Mouse (Mus musculus) testis, adult 2 months (tissue): ENCODE measurements around the gene Adgrf1. TPM values are rescaled to one million over a fixed set of nuclear protein-coding genes. Genes with fewer than 3 reads are reported as not detected.

Experiments
- H3K27ac ChIP-seq: fragments of 200-500 bp; 2 replicates; pipeline ENCODE4 v1.5.1; 2012; ENCODE audit warnings: low read depth, low read length; ENCODE audit not compliant: control insufficient read depth, insufficient read depth
- H3K27me3 ChIP-seq: fragments of 200-500 bp; 2 replicates; pipeline ENCODE4 v1.6.1; 2012; ENCODE audit warnings: mild to moderate bottlenecking, low read length, moderate library complexity; ENCODE audit not compliant: control insufficient read depth, insufficient read depth
- H3K36me3 ChIP-seq: fragments of 200-500 bp; 2 replicates; pipeline ENCODE4 v1.6.1; 2012; ENCODE audit warnings: mild to moderate bottlenecking, low read length; ENCODE audit not compliant: control insufficient read depth, insufficient read depth
- H3K4me1 ChIP-seq: fragments of 200-500 bp; 2 replicates; pipeline ENCODE4 v1.6.1; 2012; ENCODE audit warnings: low read length; ENCODE audit not compliant: control insufficient read depth, insufficient read depth
- H3K4me3 ChIP-seq: fragments of 200-500 bp; 2 replicates; pipeline ENCODE4 v1.5.1; 2012; ENCODE audit warnings: low read depth, mild to moderate bottlenecking, low read length, moderate library complexity, mixed read lengths; ENCODE audit not compliant: control insufficient read depth
- CTCF ChIP-seq: fragments of 200-500 bp; IDR thresholded peaks from 2 replicates; pipeline ENCODE4 v1.5.1; 2012; ENCODE audit warnings: low read depth, mild to moderate bottlenecking, inconsistent platforms, low read length, moderate library complexity; ENCODE audit not compliant: control insufficient read depth, insufficient read depth, insufficient replicate concordance
- POLR2A ChIP-seq: fragments of 200-500 bp; IDR thresholded peaks from 2 replicates; pipeline ENCODE4 v1.6.1; 2012; ENCODE audit warnings: low read depth, mild to moderate bottlenecking, inconsistent platforms, low read length, moderate library complexity; ENCODE audit not compliant: control insufficient read depth
- polyA plus RNA-seq: library from polyadenylated mRNA; depleted of rRNA; stranded (reverse); fragments of >200 nt; gene quantifications from 2 replicates; pipeline ENCODE4 v1.2.3, GENCODE M21; 2012

Gene Adgrf1
- polyA plus RNA-seq, 1 experiment, result 0.09 TPM

DNA sequence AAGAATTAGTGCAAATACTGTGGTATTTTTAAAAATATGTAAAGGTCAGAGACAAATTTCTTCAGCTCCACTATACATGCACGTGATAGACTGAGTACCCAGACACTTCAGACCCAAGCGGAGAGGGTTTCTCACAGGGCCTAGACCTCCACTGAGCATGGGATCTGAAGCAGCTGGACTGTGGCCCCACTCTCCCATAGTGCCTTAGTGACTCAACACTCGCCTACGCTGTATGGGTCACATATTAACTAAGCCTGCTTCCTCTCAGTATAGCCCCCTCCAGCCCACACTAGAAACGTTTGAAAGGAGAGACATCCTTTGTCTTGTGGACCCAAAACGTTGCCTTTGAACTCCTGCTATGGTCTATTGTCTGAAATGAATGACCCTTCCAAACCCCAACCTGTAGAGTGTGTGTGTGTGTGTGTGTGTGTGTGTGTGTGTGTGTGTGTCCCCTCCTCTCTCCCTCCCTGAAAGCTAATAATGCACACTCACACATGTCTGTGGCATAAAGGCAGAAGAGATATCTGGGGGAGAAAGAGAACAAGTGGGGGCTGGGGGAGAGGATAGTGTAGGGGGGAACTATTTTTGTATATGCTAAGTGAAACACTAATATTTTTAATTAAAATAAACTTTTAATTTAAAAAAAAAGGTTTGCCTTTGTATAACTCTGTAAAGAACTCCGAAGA lies 56.0 kb downstream of the Adgrf1 start:
- no peak for TF ChIP-seq POLR2A
- TF ChIP-seq CTCF, result no peak
- no peak overlapping the region for H3K4me3 ChIP-seq
- no peaks in the 10 kb centered on the region for H3K36me3 ChIP-seq
- H3K27ac ChIP-seq, result no peak overlapping the region
- H3K27me3 ChIP-seq, result no peaks in the 10 kb centered on the region
- H3K4me1 ChIP-seq, result no peaks in the 10 kb centered on the region

DNA sequence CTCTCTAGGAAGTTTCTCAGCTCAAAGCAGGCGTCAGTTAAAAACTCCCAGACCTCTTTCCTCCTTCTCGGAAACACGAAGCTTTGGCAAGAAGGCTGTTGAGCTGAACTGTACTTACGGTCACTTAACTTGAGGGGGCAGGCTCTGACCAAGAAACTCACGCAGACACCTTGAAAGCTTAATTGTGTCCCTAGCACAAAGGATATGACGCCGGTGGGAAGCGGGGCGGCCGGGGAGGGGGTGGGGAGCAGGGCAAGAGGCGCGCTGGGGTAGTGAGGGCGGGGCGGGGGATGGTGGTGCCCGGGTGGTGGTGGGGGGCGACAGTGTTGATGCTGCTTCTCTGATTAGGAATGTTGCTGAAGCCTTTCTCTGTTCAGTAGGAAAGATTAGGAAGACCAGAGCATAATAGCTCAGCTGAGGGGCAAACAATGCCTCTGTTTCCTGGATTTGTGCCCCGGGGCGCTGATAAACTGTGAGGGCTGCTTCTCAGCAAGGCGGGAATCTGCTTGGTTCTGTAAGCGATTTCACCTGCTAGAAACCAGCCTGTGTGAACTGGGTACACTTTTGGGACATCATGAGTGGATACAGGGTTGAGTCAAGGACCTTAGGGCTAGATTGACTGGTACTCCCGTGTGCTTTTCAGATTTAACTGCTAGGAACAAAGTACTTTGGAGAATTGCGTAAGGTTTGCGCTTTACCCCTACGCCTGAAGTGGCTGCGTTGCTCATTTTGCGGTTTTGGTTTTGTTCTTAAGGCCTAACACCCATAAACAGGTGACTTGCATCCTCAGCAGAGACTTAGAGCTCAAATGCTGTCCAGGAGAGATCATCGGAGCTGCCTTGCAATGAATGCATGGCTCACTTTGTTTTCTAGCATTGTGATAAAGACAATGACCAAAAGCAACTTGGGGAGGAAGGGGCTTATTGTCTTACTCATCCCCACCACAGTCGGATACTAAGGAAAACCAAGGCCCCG lies 56.9 kb downstream of the Adgrf1 start:
- TF ChIP-seq CTCF, result peak; percentile 12; the same call in 1 of the 2 replicates
- TF ChIP-seq POLR2A, result no peak
- no peaks in the 10 kb centered on the region for H3K36me3 ChIP-seq
- no peak overlapping the region for H3K27ac ChIP-seq
- no peak overlapping the region for H3K4me3 ChIP-seq
- H3K4me1 ChIP-seq, result no peaks in the 10 kb centered on the region
- H3K27me3 ChIP-seq, result no peaks in the 10 kb centered on the region

DNA sequence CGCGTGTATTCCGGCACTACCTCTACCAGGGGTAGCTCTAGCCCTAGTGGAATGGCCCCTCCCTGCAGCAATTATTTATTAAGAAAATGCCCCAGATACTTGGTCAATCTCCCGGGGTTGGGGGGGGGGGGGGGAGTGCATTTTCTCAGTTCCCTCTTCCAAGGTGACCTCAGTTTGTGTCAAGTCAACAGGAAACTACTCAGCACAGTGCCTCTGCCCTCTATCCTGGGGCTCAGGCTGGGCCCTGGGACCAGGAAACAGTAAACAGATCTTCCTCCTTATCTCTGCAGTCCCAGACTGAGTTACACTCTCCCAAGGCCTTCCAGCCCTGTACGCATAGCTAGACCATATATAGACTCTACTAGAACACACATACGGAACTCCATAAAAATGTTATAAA lies 57.7 kb downstream of the Adgrf1 start:
- H3K27me3 ChIP-seq, result no peaks in the 10 kb centered on the region
- no peak overlapping the region for H3K27ac ChIP-seq
- no peaks in the 10 kb centered on the region for H3K4me1 ChIP-seq
- H3K36me3 ChIP-seq, result no peaks in the 10 kb centered on the region
- TF ChIP-seq CTCF (no peak), POLR2A (no peak)
- H3K4me3 ChIP-seq, result no peak overlapping the region

DNA sequence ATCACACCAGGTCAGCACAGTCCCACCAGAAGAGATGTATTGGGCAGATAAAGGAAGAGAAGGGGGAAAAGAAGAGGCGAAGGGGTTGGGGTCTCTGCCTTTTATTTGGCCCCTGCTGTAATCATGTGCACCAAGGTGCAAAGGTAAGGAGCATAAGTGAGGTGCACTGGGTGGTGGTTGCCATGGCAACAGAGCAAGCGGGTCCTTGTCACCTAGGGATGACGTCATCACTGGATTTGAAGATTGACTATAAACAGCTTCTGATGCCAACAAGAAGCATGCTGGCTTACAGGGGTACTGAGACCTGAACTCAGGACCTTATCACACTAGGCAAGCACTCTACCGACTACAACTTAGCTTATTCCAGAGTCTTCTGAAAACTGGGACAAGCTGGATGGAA lies 59.1 kb downstream of the Adgrf1 start:
- H3K4me1 ChIP-seq, result no peaks in the 10 kb centered on the region
- H3K27me3 ChIP-seq, result no peaks in the 10 kb centered on the region
- H3K36me3 ChIP-seq, result no peaks in the 10 kb centered on the region
- no peak overlapping the region for H3K27ac ChIP-seq
- H3K4me3 ChIP-seq, result no peak overlapping the region
- no peak for TF ChIP-seq CTCF
- no peak for TF ChIP-seq POLR2A

DNA sequence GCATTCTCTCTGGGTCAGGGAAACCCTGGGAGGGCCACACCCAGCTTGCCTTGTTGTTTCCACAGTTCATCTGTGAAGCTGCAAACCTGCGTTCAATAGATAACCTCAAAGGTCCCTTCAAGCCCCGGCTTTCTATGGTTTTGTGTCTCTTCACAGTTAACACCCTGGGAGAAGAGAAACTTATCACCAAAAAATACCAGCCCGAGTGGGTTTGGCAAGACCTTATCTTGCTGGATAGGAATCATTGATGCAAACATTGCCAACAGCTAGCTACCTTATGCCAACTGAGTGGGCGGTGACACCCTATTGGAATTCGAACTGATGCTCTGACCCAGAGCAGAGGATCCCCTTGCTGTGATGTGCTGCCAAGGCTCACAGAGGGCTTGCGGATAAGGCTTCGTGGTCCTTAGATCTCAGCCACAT lies 59.6 kb downstream of the Adgrf1 start:
- Histone ChIP-seq H3K36me3 (no peaks in the 10 kb centered on the region), H3K27ac (no peak overlapping the region), H3K4me1 (no peaks in the 10 kb centered on the region), H3K27me3 (no peaks in the 10 kb centered on the region), H3K4me3 (no peak overlapping the region)
- TF ChIP-seq CTCF, result no peak
- TF ChIP-seq POLR2A, result no peak

DNA sequence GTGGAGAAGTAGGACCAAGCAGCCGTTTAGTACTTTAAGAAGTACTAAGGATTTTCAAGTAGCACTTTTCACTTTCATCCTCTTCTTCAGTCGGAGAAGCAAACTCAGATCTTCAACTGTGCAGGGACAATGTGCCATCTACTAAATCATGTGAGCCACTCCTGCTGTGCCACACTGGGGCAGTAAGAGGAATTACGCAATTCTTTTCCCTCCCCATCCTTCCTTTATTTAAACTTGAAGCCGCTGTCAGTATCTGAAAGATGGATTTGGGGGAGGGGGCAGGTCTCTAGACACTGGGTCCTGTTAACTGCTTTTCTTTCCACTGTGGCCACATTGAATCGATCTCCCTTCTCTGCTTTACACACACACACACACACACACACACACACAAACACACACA lies 62.6 kb downstream of the Adgrf1 start:
- Histone ChIP-seq H3K4me3 (no peak overlapping the region), H3K27me3 (no peaks in the 10 kb centered on the region), H3K27ac (no peak overlapping the region), H3K36me3 (no peaks in the 10 kb centered on the region), H3K4me1 (no peaks in the 10 kb centered on the region)
- TF ChIP-seq CTCF, result no peak
- no peak for TF ChIP-seq POLR2A

DNA sequence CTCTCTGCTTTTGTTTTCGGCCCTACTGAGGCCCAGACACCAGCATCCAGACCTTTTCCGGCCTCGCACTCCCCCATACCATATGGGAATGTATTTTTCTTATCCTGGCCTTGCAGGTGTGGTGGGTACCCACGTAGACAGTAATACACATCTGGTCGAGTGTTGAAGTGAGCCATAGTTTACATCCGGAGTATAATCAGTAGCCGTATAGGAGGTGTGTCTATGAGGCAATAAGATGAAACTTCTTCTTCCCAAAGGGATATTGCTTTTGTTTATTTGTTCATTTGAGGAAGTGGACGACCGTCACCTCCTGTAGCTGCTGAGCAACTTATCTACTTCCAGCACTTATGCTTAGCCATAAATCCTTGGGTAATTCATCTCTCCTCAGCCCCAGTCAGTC lies 63.9 kb downstream of the Adgrf1 start:
- H3K27ac ChIP-seq, result no peak overlapping the region
- no peak overlapping the region for H3K4me3 ChIP-seq
- TF ChIP-seq POLR2A (no peak), CTCF (no peak)
- H3K4me1 ChIP-seq, result no peaks in the 10 kb centered on the region
- H3K36me3 ChIP-seq, result no peaks in the 10 kb centered on the region
- no peaks in the 10 kb centered on the region for H3K27me3 ChIP-seq
